Mouse (Mus musculus) ES-Bruce4 (cell line): Measurements from ENCODE around the gene Rpap1. TPM values are rescaled to one million over a fixed set of nuclear protein-coding genes. Genes with fewer than 3 reads are reported as not detected.

Experiments
- H3K27ac ChIP-seq: 2 replicates; pipeline ENCODE4 v1.5.1; 2012; ENCODE audit warnings: low read length, inconsistent platforms; ENCODE audit not compliant: insufficient read depth
- H3K27me3 ChIP-seq: 2 replicates; pipeline ENCODE4 v1.6.1; 2012; ENCODE audit warnings: mild to moderate bottlenecking, low read length, inconsistent platforms; ENCODE audit not compliant: control insufficient read depth, poor library complexity, insufficient read depth, severe bottlenecking
- H3K36me3 ChIP-seq: 2 replicates; pipeline ENCODE4 v1.6.1; 2012; ENCODE audit warnings: inconsistent platforms, mild to moderate bottlenecking, low read length, moderate library complexity; ENCODE audit not compliant: control insufficient read depth, poor library complexity, insufficient read depth, severe bottlenecking
- H3K4me1 ChIP-seq: one replicate; pipeline ENCODE4 v1.8.1; 2011; ENCODE audit warnings: low read length; ENCODE audit not compliant: control insufficient read depth, insufficient read depth
- H3K4me3 ChIP-seq: 2 replicates; pipeline ENCODE4 v1.5.1; 2011; ENCODE audit warnings: low read depth, mild to moderate bottlenecking, low read length
- H3K9ac ChIP-seq: 2 replicates; pipeline ENCODE4 v1.6.1; 2012; ENCODE audit warnings: low read depth, mild to moderate bottlenecking, inconsistent platforms; ENCODE audit not compliant: poor library complexity, severe bottlenecking
- H3K9me3 ChIP-seq: replicated peaks from 2 replicates; pipeline ENCODE4 v1.6.1; 2012; ENCODE audit warnings: mild to moderate bottlenecking, low read length, inconsistent platforms; ENCODE audit not compliant: control insufficient read depth, poor library complexity, insufficient read depth, severe bottlenecking
- CTCF ChIP-seq: IDR thresholded peaks from one replicate; pipeline ENCODE4 v1.8.1; 2011; ENCODE audit warnings: low read depth, low read length
- EP300 ChIP-seq: IDR thresholded peaks from 2 replicates; pipeline ENCODE4 v1.6.1; 2011; ENCODE audit warnings: low read depth, low read length; ENCODE audit not compliant: insufficient read depth
- POLR2A ChIP-seq: IDR thresholded peaks from one replicate; pipeline ENCODE4 v1.8.1; 2011; ENCODE audit warnings: low read length; ENCODE audit not compliant: insufficient read depth
- polyA plus RNA-seq: library from polyadenylated mRNA; stranded (reverse); fragments of >200 nt; gene quantifications from 2 replicates; pipeline ENCODE4 v1.2.4, GENCODE M21; 2011; ENCODE audit warnings: low read depth; ENCODE audit not compliant: missing spikeins, insufficient read depth, insufficient read length

Gene Rpap1
- polyA plus RNA-seq, 1 experiment: 42.6 TPM

DNA sequence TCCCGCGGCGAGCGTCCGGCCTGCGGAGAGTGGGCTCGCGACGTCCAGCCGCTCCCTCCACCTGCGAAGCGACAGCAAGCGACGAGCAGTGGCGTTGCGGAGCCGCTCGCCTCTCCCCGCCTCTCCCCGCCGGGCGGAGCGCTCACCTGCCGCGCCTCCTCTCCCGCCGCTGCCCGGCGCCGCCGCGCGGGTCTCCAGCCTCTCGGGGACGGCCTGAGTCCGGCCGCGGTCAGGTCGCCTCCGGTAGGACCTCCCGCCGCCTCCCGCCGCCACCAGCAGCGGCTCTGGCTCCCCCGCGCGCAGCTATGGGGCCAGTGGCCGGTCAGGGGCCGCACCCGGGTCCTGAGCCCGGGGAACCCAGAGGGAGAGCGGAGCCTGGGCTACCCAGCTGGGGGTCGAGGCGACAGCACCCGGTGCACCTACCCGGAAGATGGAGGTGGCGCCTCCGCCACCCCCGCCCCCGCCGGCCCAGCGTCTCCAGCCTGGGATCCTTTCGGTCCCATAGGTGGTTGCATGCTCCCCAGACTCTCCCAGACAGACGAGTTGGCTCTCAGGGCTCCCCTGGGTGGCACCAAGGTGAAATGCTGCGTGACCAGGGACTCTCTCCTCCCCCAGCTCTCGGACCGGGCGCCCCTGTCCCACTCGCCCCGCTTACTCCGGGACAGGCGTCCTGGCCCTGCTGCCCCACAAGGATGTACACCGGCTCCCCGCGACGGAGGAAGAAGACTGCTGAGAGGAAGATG is 29.1 kb downstream of the Rpap1 start:
- Histone ChIP-seq H3K27ac (no peak overlapping the region), H3K27me3 (peaks cover 13% of the 10 kb centered on the region), H3K4me1 (no peaks in the 10 kb centered on the region), H3K36me3 (no peaks in the 10 kb centered on the region; the same call in 1 of the 2 replicates), H3K4me3 (peak overlapping the region; percentile 79), H3K9me3 (no peaks in the 10 kb centered on the region), H3K9ac (peak overlapping the region; percentile 84)
- TF ChIP-seq CTCF (no peak), EP300 (no peak), POLR2A (no peak)

DNA sequence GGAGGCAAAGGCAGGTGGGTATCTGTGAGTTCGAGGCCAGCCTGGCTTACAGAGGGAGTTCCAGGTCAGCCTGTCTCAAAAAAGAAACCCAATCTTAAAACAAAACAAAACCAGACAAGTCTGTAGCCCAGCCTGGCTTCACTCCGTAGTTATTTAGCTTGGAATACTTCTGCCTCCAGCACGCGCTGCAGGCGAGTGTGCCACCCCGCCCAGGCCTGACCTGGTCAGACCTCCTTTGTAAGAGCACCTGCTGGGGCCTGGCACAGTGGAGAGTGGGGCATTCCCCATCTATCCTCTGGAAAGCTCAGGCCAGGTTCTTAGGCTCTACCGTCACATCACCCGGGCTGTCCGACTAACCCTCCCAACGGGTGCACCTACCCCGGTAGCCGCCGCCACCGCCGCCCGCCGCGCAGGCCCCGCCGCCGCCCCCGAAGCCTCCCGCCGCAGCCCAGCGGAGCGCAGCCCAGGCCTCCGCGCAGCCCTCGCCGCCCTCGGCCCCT is 29.7 kb downstream of the Rpap1 start:
- Histone ChIP-seq H3K9me3 (no peaks in the 10 kb centered on the region), H3K4me1 (no peaks in the 10 kb centered on the region), H3K27ac (no peak overlapping the region), H3K27me3 (peaks cover 13% of the 10 kb centered on the region), H3K4me3 (peak overlapping the region; percentile 79), H3K36me3 (no peaks in the 10 kb centered on the region), H3K9ac (peak overlapping the region; percentile 84)
- TF ChIP-seq EP300 (no peak), POLR2A (no peak), CTCF (no peak)

DNA sequence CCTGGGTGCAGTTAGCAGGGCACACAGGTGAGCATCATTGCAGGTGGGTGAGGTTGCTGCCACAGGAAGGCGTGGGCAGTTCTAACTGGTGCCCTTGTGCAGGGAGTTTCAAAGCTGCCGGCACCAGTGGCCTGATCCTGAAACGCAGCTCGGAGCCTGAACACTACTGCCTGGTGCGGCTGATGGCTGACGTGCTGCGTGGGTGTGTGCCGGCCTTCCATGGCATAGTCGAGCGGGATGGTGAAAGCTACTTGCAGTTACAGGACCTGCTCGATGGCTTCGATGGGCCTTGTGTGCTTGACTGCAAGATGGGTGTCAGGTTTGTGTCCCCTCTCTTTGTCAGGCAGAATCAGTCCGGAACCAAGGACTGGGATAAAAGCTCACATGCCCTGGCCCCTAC is 38.1 kb downstream of the Rpap1 start:
- Histone ChIP-seq H3K4me3 (no peak overlapping the region), H3K9me3 (no peaks in the 10 kb centered on the region), H3K27ac (no peak overlapping the region), H3K4me1 (no peaks in the 10 kb centered on the region), H3K36me3 (no peaks in the 10 kb centered on the region), H3K9ac (no peak overlapping the region), H3K27me3 (no peaks in the 10 kb centered on the region)
- TF ChIP-seq EP300 (no peak), CTCF (no peak), POLR2A (no peak)

DNA sequence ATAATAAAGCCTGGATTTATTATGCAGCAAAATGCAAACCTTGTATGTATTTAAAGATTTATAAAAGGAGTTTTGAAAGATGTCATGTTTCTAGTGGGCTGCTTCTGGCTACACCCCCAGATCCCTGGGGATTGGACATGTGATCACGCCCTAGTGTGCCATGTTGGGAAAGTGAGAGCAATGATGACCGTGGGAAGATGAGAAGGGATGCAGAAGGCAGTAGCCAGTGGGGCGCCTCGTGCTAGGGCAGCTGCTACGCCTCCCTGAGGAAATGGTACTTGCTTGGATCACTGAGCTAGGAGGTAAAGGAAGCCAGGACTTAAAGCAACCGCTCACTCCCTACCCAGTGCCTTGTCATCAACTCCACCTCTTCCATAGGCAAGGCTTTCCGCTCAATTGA is 39.8 kb downstream of the Rpap1 start:
- Histone ChIP-seq H3K36me3 (no peaks in the 10 kb centered on the region), H3K4me1 (no peaks in the 10 kb centered on the region), H3K9ac (no peak overlapping the region), H3K27me3 (peaks cover 7% of the 10 kb centered on the region; the same call in 1 of the 2 replicates), H3K4me3 (no peak overlapping the region), H3K27ac (no peak overlapping the region), H3K9me3 (no peaks in the 10 kb centered on the region)
- TF ChIP-seq POLR2A (no peak), EP300 (no peak), CTCF (no peak)

DNA sequence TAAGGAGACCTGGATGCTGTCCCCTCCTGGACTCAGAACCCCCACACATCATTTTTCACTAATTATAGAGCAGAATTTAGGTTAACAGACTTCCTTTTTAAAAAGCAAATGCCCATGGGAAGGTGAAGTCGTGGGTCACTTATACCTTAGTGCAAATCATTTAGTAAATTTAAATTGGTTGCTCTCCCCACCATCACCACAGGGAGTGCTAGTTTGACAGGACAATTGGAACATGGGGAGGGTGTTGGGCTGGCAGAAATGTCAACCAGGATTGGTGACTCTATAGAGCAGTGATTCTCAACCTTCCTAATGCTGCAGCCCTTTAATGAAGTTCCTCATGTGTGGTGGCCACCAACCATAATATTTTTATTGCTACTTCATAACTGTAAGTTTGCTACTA is 42.1 kb downstream of the Rpap1 start:
- Histone ChIP-seq H3K27me3 (peaks cover 7% of the 10 kb centered on the region; the same call in 1 of the 2 replicates), H3K9me3 (no peaks in the 10 kb centered on the region), H3K27ac (no peak overlapping the region), H3K4me3 (no peak overlapping the region), H3K9ac (no peak overlapping the region), H3K4me1 (peaks cover 3% of the 10 kb centered on the region), H3K36me3 (no peaks in the 10 kb centered on the region)
- no peak for TF ChIP-seq EP300
- no peak for TF ChIP-seq POLR2A
- no peak for TF ChIP-seq CTCF
